Mouse (Mus musculus) C2C12 (cell line): ENCODE results near the gene Npm1. TPM values are rescaled to one million over a fixed set of nuclear protein-coding genes. Genes with fewer than 3 reads are reported as not detected.

Source experiments
- H3K27me3 ChIP-seq: one replicate; pipeline ENCODE4 v1.6.1; 2011; ENCODE audit not compliant: control insufficient read depth, insufficient read depth, insufficient read length
- H3K36me3 ChIP-seq: one replicate; pipeline ENCODE4 v1.6.1; 2011; ENCODE audit not compliant: control insufficient read depth, insufficient read depth
- H3K4me3 ChIP-seq: one replicate; pipeline ENCODE4 v1.5.1; 2011; ENCODE audit warnings: mild to moderate bottlenecking, control low read depth; ENCODE audit not compliant: poor library complexity, insufficient read depth, severe bottlenecking
- H3K79me2 ChIP-seq: one replicate; pipeline ENCODE4 v1.6.1; 2011; ENCODE audit not compliant: control insufficient read depth, insufficient read depth
- H3K79me3 ChIP-seq: one replicate; pipeline ENCODE4 v1.6.1; 2011; ENCODE audit warnings: low read depth, control low read depth
- H3ac ChIP-seq: one replicate; pipeline ENCODE3; 2011; ENCODE audit warnings: low read depth; ENCODE audit not compliant: control insufficient read depth, insufficient read length
- CEBPB ChIP-seq: IDR thresholded peaks from one replicate; pipeline ENCODE4 v1.6.1; 2011; ENCODE audit warnings: low read depth, mild to moderate bottlenecking, control low read depth, moderate library complexity
- CTCF ChIP-seq: IDR thresholded peaks from one replicate; pipeline ENCODE4 v1.5.1; 2011; ENCODE audit not compliant: control insufficient read depth, insufficient read depth, insufficient read length
- FOSL1 ChIP-seq: IDR thresholded peaks from one replicate; pipeline ENCODE4 v1.8.0; 2011; ENCODE audit warnings: mild to moderate bottlenecking, low read length; ENCODE audit not compliant: poor library complexity, insufficient read depth, severe bottlenecking
- MAX ChIP-seq: IDR thresholded peaks from one replicate; pipeline ENCODE4 v1.6.1; 2011; ENCODE audit warnings: mild to moderate bottlenecking, control low read depth
- MYOD1 ChIP-seq: IDR thresholded peaks from one replicate; pipeline ENCODE4 v1.6.1; 2011; ENCODE audit warnings: low read depth; ENCODE audit not compliant: control insufficient read depth, insufficient read length
- MYOG ChIP-seq: IDR thresholded peaks from one replicate; pipeline ENCODE4 v1.6.1; 2011; ENCODE audit not compliant: control insufficient read depth, insufficient read length; ENCODE audit errors: extremely low read depth
- USF1 ChIP-seq: IDR thresholded peaks from one replicate; pipeline ENCODE4 v1.6.1; 2011; ENCODE audit warnings: low read depth, mild to moderate bottlenecking, control low read depth, moderate library complexity
- long read RNA-seq, 2 experiments: library from polyadenylated mRNA; unstranded; transcript quantifications; one replicate each; pipeline ENCODE4 v2.0.0; 2019 to 2020
- polyA plus RNA-seq: library from polyadenylated mRNA; unstranded; fragments of >200 nt; fragmentation: generic; extraction: Trizol; gene quantifications from one replicate; pipeline ENCODE4 v1.2.1, GENCODE M21; 2012; ENCODE audit warnings: missing spikeins

Npm1 gene
- polyA plus RNA-seq: 702 TPM
- long read RNA-seq, experiment 1, transcript Npm1-201 (11 exons, 1,633 nt): major isoform, 10 of 78 reads
- long read RNA-seq, experiment 1, partial matches to known transcripts: 17 of 78 reads
- long read RNA-seq, experiment 1, other reads (novel, unspliced or antisense): 47 of 78 reads
- long read RNA-seq, experiment 2, partial matches to known transcripts: 9 of 29 reads
- long read RNA-seq, experiment 2, other reads (novel, unspliced or antisense): 20 of 29 reads

DNA sequence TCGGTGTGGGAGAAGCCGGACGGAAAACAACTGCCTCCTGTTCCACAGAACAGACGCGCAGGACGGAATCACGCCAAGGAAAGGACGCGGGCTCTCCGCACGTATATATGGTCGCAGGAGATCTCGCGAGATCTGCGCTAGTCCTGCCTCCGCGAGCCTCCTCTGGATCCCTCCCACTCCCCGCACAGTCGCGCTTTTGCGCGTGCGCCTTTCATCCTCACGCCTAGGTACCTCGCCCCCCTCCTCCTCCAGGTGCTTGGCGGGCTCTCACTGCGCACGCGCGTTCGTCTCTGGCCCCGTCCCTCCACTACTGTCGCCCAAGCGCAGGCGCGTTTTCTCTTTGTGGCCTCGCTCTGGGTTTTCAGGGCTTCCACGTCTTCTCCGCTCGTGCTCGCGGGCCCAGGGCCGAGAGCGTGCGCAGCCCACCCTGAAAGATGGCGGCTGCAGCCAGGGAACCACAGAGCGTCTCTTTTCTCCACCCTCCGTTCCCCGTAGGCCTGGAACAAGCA lies at the start of gene Npm1:
TSS of gene Npm1 (minus strand) at position 209 of the 509 bp plus-strand sequence.
- TF ChIP-seq MAX (peak; percentile 27), FOSL1 (no peak), MYOG (no peak), USF1 (no peak), MYOD1 (no peak)
- H3K79me3 ChIP-seq: peaks cover 48% of the 10 kb centered on the region

GRCm38 (mm10) chr11:33207411-33207810 lies 44.4 kb upstream of the Npm1 start:
- Histone ChIP-seq H3ac (no peak overlapping the region), H3K4me3 (no peak overlapping the region), H3K27me3 (peaks cover 19% of the 10 kb centered on the region), H3K79me3 (no peaks in the 10 kb centered on the region), H3K79me2 (no peaks in the 10 kb centered on the region), H3K36me3 (no peaks in the 10 kb centered on the region)
- no peak for TF ChIP-seq MYOG

More for the DNA sequence above, at the start of gene Npm1:
- H3K36me3 ChIP-seq: peaks cover 40% of the 10 kb centered on the region
- H3K79me2 ChIP-seq: peaks cover 50% of the 10 kb centered on the region
- no peaks in the 10 kb centered on the region for H3K27me3 ChIP-seq
- H3K4me3 ChIP-seq: peak within 1 kb of the TSS; percentile 99
- H3ac ChIP-seq: peak within 1 kb of the TSS; percentile 99

- peaks cover 27% of the 10 kb centered on the region for H3K27me3 ChIP-seq
- H3K36me3 ChIP-seq: no peaks in the 10 kb centered on the region
- H3K79me3 ChIP-seq: no peaks in the 10 kb centered on the region
- H3K4me3 ChIP-seq: no peak overlapping the region
- no peak overlapping the region for H3ac ChIP-seq
- H3K79me2 ChIP-seq: no peaks in the 10 kb centered on the region
- no peak for TF ChIP-seq MYOG
- TF ChIP-seq USF1: no peak
- TF ChIP-seq FOSL1: no peak
- TF ChIP-seq CEBPB: no peak
- TF ChIP-seq MYOD1: no peak
- TF ChIP-seq MAX: no peak
- TF ChIP-seq CTCF: no peak
These were observed 42.0 kb upstream of the Npm1 start for GRCm38 (mm10) chr11:33204966-33205365.

DNA sequence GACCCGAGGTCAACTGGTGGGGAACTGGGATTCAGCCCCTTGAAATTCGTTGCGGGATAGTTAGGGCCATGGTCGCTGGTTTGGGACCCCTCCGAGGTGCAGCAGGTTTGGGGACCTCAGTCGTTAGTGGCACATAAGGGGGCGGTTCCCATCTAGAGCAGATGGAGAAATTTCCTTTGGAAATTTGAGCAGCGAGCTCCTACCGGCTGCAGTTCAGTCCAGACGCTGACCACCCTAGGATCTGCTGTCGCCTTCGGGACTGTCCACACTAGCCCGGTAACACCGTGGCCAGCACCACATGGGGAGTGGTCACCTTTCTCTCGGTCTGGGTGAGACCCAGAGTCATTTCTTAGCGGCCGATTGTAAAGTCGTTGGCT lies 41.3 kb upstream of the Npm1 start:
- Histone ChIP-seq H3K79me2 (no peaks in the 10 kb centered on the region), H3ac (no peak overlapping the region), H3K36me3 (no peaks in the 10 kb centered on the region), H3K4me3 (no peak overlapping the region), H3K79me3 (no peaks in the 10 kb centered on the region), H3K27me3 (peaks cover 28% of the 10 kb centered on the region)
- TF ChIP-seq MYOG (no peak), FOSL1 (no peak), CTCF (no peak), MAX (no peak)

DNA sequence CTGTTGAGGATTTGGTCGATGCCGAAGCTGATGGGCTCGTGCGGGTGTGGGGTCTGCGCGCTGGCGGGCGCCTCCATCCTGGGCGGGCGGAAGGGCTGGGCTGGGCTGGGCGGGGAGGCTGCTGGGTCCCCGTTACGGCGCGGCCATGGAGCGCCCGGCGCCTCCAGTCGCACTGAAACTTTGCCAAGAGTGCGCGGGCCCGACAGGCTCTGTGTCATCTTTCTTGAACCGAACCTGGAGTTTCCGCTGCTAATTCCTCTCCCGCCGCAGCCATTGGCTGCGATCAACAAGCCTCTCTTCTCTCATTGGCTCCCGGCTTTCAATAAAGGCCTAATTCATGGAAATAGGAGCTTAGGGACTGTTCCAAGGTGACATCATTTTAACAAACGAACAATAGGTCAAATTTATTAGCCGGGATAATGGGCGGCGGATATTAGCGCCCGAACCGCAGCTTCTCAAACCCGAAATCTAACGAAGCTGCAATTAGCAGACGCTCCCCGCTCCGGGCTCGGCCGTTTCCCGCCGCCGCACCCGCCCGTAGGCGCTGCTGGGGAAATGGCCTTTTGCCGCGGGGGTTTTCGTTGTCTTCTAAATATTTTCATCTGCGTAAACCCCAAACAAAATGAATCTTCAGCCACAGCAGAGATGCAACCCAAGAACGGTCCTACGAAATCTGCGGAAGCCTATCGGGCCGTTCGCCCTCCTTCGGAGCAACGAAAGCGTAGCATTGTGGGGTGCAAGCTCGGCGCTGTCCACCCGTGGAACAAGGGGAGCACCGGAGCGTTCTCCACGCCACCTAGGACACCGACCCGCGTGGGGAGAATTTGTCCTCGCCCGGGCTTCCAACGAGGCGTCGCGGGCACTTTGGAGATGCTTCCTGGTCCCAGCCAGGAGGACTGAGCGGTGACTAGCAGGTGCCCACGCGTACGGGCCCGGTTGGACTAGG lies 40.6 kb upstream of the Npm1 start, which contains the start of gene Tlx3:
TSS of gene Tlx3 (minus strand) at position 207 of the 946 bp plus-strand sequence.
- no peaks in the 10 kb centered on the region for H3K79me2 ChIP-seq
- H3K27me3 ChIP-seq: peaks cover 33% of the 10 kb centered on the region
- H3K79me3 ChIP-seq: no peaks in the 10 kb centered on the region
- no peak within 1 kb of the TSS for H3K4me3 ChIP-seq
- H3ac ChIP-seq: no peak within 1 kb of the TSS
- no peaks in the 10 kb centered on the region for H3K36me3 ChIP-seq
- TF ChIP-seq MAX: no peak
- TF ChIP-seq MYOG: no peak
- TF ChIP-seq FOSL1: no peak
- TF ChIP-seq USF1: no peak
- TF ChIP-seq MYOD1: no peak
- no peak for TF ChIP-seq CEBPB
- TF ChIP-seq CTCF: no peak
